Mouse (Mus musculus) embryo, embryonic 9.5 days (tissue): Measurements from ENCODE around the gene Ly6f.

Experiments
- DNase-seq: peaks from one replicate; pipeline ENCODE4 v3.0.0-alpha.2; 2017; ENCODE audit errors: extremely low spot score

Gene Ly6f

GRCm38 (mm10) chr15:75318584-75318983 is 50.4 kb downstream of the Ly6f start:
- DNase-seq: no peak

DNA sequence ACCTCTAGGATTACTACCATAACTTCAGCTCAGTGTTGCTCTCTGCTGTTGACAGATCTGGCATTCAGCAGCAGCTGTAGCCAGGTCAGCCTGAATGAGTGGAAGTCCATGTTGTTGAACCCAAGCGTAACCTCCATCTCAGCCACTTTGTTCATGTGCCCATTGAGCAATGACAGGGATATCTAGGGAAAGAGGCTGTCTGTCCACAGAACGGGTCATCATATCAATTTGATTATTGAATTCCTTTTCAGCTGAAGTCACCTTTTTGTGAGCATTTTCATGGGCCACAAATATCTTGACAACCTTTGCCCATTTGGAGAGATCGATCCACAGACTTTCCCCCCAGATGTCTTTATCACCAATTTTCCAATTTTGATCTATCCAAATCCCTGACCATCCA is 51.9 kb downstream of the Ly6f start:
- no peak for DNase-seq
